Mouse (Mus musculus) neural tube, embryonic 10.5 days (tissue): ENCODE data around the gene Nfix.

Source experiments
- DNase-seq: peaks from one replicate; pipeline ENCODE4 v3.0.0-alpha.2; 2017; ENCODE audit warnings: low spot score; ENCODE audit errors: extremely low spot score

Nfix gene

DNA sequence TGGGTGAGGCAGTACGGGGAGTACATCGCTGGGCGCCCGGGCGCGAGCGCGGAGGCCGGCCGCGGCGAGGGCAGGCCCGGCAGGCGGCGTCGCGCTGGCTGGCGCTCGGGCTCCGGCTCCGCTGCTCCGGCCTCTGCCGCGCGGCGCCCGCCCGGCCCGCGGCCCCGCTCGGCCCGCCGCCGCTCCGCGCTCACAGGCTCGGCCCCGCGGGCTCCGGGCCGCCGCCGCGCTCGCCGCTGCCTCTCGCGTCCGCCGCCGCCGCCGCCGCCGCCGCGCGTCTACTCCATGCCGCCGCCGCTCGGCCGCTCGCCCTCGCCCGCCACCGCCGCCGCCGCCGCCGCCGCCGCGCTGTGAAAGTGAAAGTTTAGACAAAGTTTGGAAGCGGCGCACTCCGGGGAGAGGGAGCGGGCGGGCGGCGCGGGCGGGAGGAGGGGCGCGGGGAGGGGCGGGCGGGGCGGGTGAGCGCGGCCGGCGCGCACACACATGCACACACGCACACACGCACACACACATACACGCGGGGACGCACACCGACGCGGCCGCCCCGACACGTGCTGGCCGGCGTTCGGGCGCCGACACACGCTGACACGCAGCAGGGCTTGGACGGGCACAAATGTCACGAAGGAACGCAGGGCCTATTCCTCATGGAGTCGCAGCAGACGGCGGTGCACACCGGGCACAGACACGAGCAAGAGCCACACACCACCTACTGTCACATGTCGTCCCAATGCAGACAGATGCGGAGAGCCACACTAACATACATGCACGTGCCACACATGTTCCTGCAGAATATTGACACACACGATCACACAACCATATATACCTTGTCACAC lies at the start of gene Nfix:
TSS of gene Nfix (minus strand) at position 346 of the 833 bp plus-strand sequence.
- peak; percentile 59 for DNase-seq

GRCm38 (mm10) chr8:84847684-84848435 lies 47.7 kb upstream of the Nfix start:
- DNase-seq: peak; percentile 29

GRCm38 (mm10) chr8:84846722-84847572 lies 46.8 kb upstream of the Nfix start, which contains the start of gene Calr:
Gene Calr (minus strand): TSS chr8:84846934.
- peak; percentile 100 for DNase-seq

DNA sequence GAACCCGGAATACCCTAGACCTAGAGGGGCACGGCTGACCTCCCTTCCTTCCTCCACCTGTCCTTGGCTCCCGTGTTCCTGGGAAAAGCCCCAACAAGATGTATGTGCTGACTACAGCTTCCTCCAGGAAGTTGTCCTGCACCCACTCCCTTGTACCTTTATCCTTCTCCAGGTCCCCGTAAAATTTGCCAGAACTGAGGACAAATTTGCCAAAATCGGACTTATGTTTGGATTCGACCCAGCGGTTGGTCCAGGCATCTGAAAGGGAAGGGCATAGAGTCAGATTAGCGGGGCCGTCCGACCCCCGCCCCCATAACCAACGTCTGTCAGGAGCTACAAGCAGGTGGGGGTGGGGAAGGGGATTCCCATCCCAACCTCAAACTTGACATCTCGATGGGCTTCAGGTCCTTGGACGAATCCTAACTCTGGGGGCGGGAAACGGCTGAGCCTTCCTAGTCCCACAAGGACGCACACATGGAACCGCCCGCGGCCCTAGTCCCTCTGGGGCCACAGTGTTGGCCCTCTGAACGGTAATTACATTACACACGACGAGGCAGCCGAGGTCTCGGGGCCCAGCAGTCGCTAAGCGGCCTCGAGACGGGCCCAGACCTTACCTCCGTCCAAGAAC lies 46.1 kb upstream of the Nfix start:
- DNase-seq: no peak

DNA sequence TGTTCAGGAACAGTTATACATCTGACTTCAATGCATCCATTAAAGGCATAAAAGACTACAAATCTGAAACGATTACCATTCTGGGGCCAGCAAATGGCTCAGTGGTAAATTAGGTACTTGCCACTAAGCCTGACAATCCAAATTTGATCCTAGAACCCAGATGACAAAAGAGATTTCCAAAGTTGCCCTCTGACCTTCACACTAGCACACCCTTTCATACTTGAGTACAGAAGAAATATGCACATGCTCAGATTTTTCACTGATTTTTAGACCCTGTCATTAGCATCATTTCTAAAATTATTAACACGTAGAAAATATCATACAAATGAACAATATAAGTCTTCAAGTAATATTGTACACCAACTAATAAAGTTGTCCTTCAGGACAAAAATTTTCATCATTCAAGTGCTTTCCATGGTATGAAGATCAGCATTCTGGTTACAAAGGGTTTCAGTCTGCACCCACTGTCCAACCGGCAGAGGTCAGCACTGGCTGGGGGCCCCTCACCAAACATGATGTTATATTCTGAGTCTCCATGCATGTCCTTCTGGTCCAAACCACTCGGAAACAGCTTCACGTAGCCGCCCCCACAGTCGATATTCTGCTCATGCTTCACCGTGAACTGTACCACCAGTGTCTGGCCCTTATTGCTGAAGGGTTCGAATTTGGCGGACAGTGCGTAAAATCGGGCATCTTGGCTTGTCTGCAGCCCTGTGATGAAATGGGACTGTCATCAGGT lies 45.4 kb upstream of the Nfix start:
- peak; percentile 41 for DNase-seq

DNA sequence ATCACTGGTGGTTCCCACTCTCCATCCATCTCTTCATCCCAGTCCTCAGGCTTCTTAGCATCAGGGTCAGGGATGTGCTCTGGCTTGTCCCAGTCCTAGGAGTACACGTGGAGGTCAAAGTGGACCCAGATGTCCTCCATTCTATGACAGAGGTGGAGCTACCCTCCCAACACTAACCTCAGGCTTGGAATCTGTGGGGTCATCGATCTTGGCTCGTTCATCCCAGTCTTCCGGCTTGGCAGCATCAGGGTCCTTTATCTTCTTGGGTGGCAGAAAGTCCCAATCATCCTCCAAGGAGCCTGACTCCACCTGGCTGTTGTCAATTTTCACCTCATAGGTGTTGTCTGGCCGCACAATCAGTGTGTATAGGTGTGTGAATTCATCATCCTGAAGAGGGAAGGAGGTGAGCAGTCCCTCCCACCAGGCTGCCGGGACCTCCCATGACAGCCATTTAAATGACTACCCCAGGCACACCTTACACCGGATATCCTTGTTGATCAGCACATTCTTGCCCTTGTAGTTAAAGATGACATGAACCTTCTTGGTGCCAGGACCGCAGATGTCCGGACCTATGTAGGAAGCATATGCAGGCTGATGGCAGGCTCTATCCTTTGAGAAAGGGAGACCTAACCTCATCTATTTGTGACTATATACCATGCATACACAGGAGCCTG lies 44.4 kb upstream of the Nfix start:
- DNase-seq: no peak

DNA sequence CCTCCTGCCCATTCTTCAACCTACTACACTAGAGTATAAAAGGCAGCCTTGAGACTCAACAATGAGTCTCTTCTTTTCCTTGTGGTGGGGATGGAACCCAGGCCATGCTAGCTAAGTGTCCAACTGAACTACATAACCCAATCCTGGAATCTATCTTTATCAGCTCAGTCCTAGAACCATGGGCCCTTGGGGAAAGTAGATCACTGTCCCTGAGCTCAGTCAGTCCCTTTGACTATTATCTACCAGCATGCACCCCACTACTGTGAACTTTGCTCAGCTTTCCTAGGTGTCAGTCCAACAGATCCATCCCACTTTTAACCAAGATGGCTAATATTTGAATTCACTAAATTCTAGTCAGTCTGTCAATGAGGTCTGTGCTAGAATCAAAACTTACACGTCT lies 41.4 kb upstream of the Nfix start:
- DNase-seq: no peak

DNA sequence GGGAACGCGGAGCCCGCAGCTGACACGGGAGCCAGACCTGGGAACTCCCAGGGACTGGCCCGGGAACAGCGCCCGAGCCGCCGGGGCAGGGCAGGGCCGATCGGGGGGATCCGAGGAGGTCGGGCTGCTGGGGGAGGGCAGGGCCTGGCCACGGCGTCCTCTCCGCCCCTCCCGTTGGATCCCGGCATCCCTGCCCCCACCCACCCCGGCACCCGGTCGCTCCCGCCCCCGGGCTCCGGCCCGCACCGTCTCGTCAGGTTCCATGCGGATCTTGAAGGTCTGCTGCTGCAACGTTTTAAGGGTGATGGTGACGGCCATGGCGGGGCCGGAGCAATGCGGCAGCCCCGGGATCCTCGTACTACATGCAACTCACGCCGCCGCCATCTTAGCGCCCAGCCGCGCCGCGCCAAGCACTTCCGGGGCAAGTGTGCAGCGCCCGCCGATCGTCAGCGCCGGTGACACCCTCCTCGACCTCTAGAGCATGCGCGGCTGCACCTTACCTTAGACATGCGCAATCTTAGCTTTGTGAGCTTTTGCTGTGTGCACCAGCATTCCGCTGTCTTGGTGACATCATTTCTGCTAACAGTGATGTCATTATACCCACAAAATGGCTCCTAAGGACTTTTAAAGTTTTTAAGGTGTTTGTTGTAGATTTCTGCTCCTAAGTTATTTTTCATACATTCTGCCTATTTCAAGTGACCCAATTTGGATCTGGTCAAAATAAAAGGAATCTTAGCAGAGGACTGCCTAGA lies 40.3 kb upstream of the Nfix start, which contains the start of gene Rad23a:
TSS of gene Rad23a (minus strand) at position 418 of the 752 bp plus-strand sequence.
- DNase-seq: peak; percentile 92

- DNase-seq: no peak
Observed at GRCm38 (mm10) chr8:84839875-84840247, 39.7 kb upstream of the Nfix start.

GRCm38 (mm10) chr8:84839411-84839810 lies 39.3 kb upstream of the Nfix start:
- no peak for DNase-seq

- no peak for DNase-seq
Observed at GRCm38 (mm10) chr8:84838513-84838912, 38.4 kb upstream of the Nfix start.

DNA sequence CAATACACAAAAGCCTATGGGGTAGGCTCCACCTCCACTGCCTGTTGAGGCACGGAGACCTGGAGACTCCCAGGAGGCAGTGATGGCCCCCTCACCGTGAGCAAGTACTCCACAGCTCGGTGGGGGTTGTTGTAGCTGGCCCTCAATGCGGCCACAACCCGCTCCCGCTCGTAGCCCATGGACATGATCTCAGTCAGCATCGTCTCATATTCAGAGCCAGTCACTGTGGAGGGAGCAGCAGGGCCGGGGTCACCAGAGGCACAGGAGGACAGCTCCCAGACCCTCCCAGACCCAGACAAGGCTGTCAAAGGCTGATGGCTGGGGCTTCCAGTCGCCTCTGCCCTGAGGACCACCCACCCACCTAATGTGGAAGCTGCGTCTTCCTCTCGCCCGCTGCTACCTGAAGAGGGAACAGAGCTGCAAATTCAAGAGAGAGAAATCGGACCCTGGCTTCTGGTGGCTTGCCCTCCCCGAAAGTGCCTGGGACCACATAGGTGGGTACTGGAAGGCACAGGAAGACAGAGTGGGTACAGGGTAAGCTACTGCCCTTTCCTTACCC lies 37.8 kb upstream of the Nfix start:
- DNase-seq: no peak

DNA sequence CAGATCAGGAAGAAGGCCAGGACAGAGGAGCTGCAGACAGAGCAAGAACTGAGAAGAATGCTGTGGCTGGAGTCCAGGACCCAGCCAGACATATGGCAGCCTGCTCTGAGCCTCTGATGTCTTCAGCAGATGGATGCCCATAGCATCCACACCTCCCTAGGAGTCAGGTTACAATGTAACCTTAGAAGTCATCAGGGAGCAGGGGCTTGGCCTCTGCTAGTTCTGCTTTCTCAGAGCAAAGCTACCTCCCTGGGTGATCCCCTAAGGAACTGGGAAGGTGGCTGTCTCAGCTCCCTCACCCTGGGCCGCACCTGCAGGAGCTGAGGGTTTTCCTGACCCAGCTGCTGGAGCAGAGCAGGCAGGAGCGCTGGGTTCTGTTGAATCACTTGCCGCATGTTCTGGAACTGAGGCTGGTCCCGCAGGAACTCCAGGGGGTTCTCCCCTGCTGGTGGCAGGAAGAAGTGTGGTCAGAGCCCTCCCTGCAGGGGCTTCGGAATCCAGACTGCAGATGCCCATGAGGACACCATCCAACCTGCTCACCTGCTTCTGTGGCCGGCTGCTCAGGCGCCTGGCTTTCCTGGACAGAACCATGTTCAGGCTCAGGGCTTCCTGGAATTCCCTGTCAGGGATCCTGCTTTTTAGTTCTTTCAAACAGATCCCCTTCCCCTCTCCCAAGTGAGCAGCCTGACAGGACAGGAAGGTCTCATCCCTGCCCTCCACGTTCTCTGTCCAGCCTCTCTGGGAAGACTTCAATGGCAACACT lies 37.2 kb upstream of the Nfix start:
- DNase-seq: peak; percentile 61

- DNase-seq: no peak
Observed at GRCm38 (mm10) chr8:84834866-84835855, 35.0 kb upstream of the Nfix start.

DNA sequence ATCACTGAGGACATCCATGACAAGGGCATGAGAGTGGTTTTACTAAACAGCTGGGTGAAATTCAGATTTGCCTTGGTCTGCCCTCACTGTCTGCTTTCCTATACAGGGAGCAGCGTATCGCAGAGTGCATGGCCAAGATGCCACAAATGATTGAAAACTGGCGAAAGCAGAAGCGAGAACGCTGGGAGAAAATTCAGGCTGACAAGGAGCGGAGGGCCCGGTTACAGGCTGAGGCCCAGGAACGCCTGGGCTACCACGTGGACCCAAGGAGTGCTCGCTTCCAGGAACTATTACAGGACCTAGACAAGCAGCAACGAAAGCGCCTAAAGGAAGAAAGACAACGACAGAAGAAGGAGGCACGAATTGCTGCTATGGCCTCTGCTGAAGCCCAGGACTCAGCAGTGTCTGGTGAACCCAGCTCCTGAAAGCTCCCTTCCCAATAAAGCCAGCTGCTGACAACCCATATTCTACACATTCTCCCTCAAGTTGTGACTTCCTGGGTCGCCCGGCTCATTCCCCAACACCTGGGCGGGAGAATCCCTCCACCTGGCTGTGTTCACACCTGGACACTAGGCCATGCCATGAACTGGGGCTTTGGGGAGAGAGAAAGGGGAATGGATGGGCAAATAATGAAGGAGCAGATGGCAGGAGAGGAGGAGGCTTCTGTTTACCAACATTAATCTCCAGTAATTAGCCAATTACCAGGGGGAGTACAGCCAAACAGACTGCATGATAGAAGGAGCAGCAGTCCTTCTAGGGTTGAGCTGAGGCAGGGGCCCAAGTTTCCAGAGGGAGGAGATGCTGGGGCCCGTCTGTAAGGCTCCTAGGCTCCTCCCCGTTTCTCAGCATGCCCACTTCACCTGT lies 34.1 kb upstream of the Nfix start:
- DNase-seq: no peak
